Mouse (Mus musculus): ENCODE measurements around the gene Wnt2b. TPM values are rescaled to one million over a fixed set of nuclear protein-coding genes. Genes with fewer than 3 reads are reported as not detected.

Gene Wnt2b
- 0.97 and 1.2 TPM in 2 replicates for polyA plus RNA-seq (2012; rRNA removed)

- no peaks in the 10 kb centered on the region for H3K4me1 ChIP-seq (ENCODE audit: control insufficient read depth, insufficient read depth, low read length)
- H3K27me3 ChIP-seq (replicated peaks; ENCODE audit: control insufficient read depth, insufficient read depth, low read length) = peaks cover 3% of the 10 kb centered on the region; the same call in 1 of the 2 replicates
- no peaks in the 10 kb centered on the region for H3K36me3 ChIP-seq (ENCODE audit: control insufficient read depth, insufficient read depth, low read length)
- no peak within 1 kb of the TSS for H3K27ac ChIP-seq (ENCODE audit: insufficient read depth, low read depth, low read length)
- TF ChIP-seq CTCF (conservative IDR thresholded peaks at IDR 0.05; ENCODE audit: insufficient read depth, insufficient read length, low read depth, low read length) (no peak), POLR2A (IDR thresholded peaks at IDR 0.05; ENCODE audit: low read depth, low read length) (no peak)
- 2% methylated on average over 84 of the region's 87 CpGs for WGBS
- no peak for DNase-seq
- H3K4me3 ChIP-seq (ENCODE audit: insufficient read depth, low read depth, low read length) = peak within 1 kb of the TSS; percentile 40
These were observed at the start of gene Wnt2b for GRCm38 (mm10) chr3:104961066-104962059. Gene Wnt2b, minus strand, starts transcription at chr3:104961921.

DNA sequence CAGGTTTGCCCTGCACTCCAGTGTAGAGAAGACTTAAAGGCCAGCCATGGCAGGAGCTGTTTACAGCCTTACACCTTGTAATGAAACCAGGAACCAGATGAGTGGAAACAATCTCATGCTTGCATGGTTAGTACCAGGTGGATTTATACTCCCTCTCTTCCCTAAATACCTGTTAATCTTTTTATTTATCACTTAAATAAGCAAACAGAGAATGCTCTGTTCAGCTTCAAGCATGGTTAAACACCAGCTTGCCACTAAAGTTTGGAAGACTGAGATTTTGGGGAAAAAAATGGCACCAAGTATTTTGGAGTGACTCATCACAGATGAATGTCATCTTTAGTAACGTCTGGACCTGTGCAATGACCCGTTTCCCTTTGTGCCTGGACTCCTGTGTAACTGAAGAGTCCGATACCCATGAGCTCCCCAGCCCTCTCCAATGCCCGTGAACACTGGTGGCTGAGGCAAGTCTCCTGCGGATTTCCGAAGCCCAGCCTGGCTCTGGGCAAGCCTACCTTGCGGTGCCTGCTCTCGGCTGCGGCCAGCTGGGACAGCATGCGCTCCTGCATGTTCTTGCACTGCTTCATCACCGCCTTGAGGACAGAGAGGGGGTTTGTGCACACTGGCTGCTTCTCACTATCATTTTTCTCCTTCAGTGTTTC lies 49.1 kb upstream of the Wnt2b start:
- H3K27ac ChIP-seq (ENCODE audit: insufficient read depth, low read depth, low read length) = no peak overlapping the region
- TF ChIP-seq CTCF (conservative IDR thresholded peaks at IDR 0.05; ENCODE audit: insufficient read depth, insufficient read length, low read depth, low read length) (no peak), POLR2A (IDR thresholded peaks at IDR 0.05; ENCODE audit: low read depth, low read length) (no peak)
- no peaks in the 10 kb centered on the region; the same call in 1 of the 2 replicates for H3K4me1 ChIP-seq (ENCODE audit: control insufficient read depth, insufficient read depth, low read length)
- 73% methylated on average over 11 of the region's 11 CpGs for WGBS
- peaks cover 1% of the 10 kb centered on the region; the same call in 1 of the 2 replicates for H3K36me3 ChIP-seq (ENCODE audit: control insufficient read depth, insufficient read depth, low read length)
- no peak for DNase-seq
- no peak overlapping the region for H3K4me3 ChIP-seq (ENCODE audit: insufficient read depth, low read depth, low read length)
- no peaks in the 10 kb centered on the region for H3K27me3 ChIP-seq (replicated peaks; ENCODE audit: control insufficient read depth, insufficient read depth, low read length)

DNA sequence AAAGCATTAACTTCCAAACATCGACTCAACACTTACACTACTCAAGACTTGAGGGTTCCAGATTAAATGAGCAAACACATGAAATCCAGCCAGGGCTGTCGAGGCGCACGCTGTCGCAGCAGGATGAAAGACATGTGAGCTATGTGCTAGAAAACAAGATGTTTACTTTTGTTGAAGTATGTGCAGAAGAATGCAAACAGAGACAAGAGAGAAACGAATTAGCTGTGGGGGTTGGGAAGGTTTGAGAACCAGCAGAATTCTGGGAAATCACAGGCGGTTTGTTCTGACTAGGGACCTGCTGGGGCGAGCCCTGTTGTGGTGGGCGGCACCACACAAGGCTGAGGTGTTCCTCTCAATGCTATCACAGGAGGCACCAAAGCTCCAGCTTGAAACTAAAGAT lies 46.3 kb upstream of the Wnt2b start:
- 79% methylated on average over 9 of the region's 9 CpGs for WGBS
- no peak for DNase-seq
- TF ChIP-seq POLR2A (IDR thresholded peaks at IDR 0.05; ENCODE audit: low read depth, low read length) = no peak
- no peak for TF ChIP-seq CTCF (conservative IDR thresholded peaks at IDR 0.05; ENCODE audit: insufficient read depth, insufficient read length, low read depth, low read length)
- no peak overlapping the region for H3K27ac ChIP-seq (ENCODE audit: insufficient read depth, low read depth, low read length)
- H3K36me3 ChIP-seq (ENCODE audit: control insufficient read depth, insufficient read depth, low read length) = peaks cover 1% of the 10 kb centered on the region; the same call in 1 of the 2 replicates
- H3K27me3 ChIP-seq (replicated peaks; ENCODE audit: control insufficient read depth, insufficient read depth, low read length) = no peaks in the 10 kb centered on the region
- no peak overlapping the region for H3K4me3 ChIP-seq (ENCODE audit: insufficient read depth, low read depth, low read length)
- H3K4me1 ChIP-seq (ENCODE audit: control insufficient read depth, insufficient read depth, low read length) = no peaks in the 10 kb centered on the region

DNA sequence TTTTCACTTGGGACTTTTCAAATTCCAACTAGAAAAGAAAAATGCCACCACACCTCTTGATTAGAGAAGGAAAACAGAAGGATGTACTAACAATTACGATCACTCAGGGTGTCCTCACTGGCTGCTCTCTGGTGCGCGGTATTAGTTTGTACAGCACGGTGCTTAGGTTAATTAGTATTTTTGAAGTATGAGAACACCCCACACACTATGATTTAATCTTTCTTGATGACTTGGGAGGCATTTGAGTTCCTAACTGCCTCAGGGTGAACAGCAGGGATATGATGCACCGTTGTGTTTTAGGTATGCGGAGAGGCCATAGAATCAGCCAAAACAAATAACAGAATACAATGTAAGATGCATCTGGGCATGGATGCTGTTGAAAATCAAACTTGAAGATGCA lies 44.4 kb upstream of the Wnt2b start:
- TF ChIP-seq POLR2A (IDR thresholded peaks at IDR 0.05; ENCODE audit: low read depth, low read length) (no peak), CTCF (conservative IDR thresholded peaks at IDR 0.05; ENCODE audit: insufficient read depth, insufficient read length, low read depth, low read length) (no peak)
- Histone ChIP-seq H3K4me1 (ENCODE audit: control insufficient read depth, insufficient read depth, low read length) (no peaks in the 10 kb centered on the region), H3K4me3 (ENCODE audit: insufficient read depth, low read depth, low read length) (no peak overlapping the region), H3K27me3 (replicated peaks; ENCODE audit: control insufficient read depth, insufficient read depth, low read length) (no peaks in the 10 kb centered on the region), H3K36me3 (ENCODE audit: control insufficient read depth, insufficient read depth, low read length) (peaks cover 1% of the 10 kb centered on the region; the same call in 1 of the 2 replicates), H3K27ac (ENCODE audit: insufficient read depth, low read depth, low read length) (no peak overlapping the region)
- DNase-seq = no peak
- 67% methylated on average over 6 of the region's 6 CpGs for WGBS

GRCm38 (mm10) chr3:105005561-105006065 lies 43.9 kb upstream of the Wnt2b start:
- no peaks in the 10 kb centered on the region for H3K4me1 ChIP-seq (ENCODE audit: control insufficient read depth, insufficient read depth, low read length)
- no peak overlapping the region for H3K27ac ChIP-seq (ENCODE audit: insufficient read depth, low read depth, low read length)
- DNase-seq = no peak
- TF ChIP-seq CTCF (conservative IDR thresholded peaks at IDR 0.05; ENCODE audit: insufficient read depth, insufficient read length, low read depth, low read length) = no peak
- no peak for TF ChIP-seq POLR2A (IDR thresholded peaks at IDR 0.05; ENCODE audit: low read depth, low read length)
- peaks cover 1% of the 10 kb centered on the region; the same call in 1 of the 2 replicates for H3K36me3 ChIP-seq (ENCODE audit: control insufficient read depth, insufficient read depth, low read length)
- H3K27me3 ChIP-seq (replicated peaks; ENCODE audit: control insufficient read depth, insufficient read depth, low read length) = no peaks in the 10 kb centered on the region
- WGBS = 78% methylated on average over 20 of the region's 20 CpGs
- no peak overlapping the region for H3K4me3 ChIP-seq (ENCODE audit: insufficient read depth, low read depth, low read length)

DNA sequence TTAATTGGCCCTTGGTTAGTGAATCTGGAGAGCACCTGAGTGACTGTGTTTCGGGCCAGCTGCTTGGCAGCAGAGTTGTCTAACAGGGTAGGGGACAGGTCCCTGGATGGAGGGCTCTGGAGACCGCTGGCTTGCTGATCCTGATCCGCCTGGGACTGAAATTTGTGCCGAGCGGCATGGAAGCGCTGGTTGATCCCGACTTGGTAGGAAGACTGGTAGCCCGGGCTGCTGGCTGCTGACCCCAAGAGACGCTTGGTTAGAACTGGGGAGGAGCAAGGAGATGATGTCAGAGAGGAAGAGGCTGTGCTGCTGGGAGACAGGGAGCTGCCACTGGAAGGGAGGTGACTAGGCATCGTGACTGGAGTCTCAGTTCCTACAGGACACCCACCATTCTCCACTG lies 43.3 kb upstream of the Wnt2b start:
- Histone ChIP-seq H3K27me3 (replicated peaks; ENCODE audit: control insufficient read depth, insufficient read depth, low read length) (no peaks in the 10 kb centered on the region), H3K27ac (ENCODE audit: insufficient read depth, low read depth, low read length) (no peak overlapping the region), H3K36me3 (ENCODE audit: control insufficient read depth, insufficient read depth, low read length) (peaks cover 1% of the 10 kb centered on the region; the same call in 1 of the 2 replicates), H3K4me1 (ENCODE audit: control insufficient read depth, insufficient read depth, low read length) (no peaks in the 10 kb centered on the region), H3K4me3 (ENCODE audit: insufficient read depth, low read depth, low read length) (no peak overlapping the region)
- TF ChIP-seq CTCF (conservative IDR thresholded peaks at IDR 0.05; ENCODE audit: insufficient read depth, insufficient read length, low read depth, low read length) (no peak), POLR2A (IDR thresholded peaks at IDR 0.05; ENCODE audit: low read depth, low read length) (no peak)
- 88% methylated on average over 10 of the region's 10 CpGs for WGBS
- no peak for DNase-seq

Measured in kidney, adult 2 months (tissue).